Mouse (Mus musculus) CH12.LX (cell line): ENCODE measurements around the gene A230050P20Rik. TPM values are rescaled to one million over a fixed set of nuclear protein-coding genes. Genes with fewer than 3 reads are reported as not detected.

Experiments
- DNase-seq: peaks from one replicate; pipeline ENCODE4 v3.0.0-alpha.2; 2013; ENCODE audit errors: extremely low read depth
- H3K27ac ChIP-seq: 2 replicates; pipeline ENCODE4 v1.5.1; 2012; ENCODE audit warnings: low read depth, mild to moderate bottlenecking, control low read depth, moderate library complexity; ENCODE audit not compliant: insufficient read depth
- H3K27me3 ChIP-seq: replicated peaks from 2 replicates; pipeline ENCODE3; 2012; ENCODE audit warnings: inconsistent platforms
- H3K36me3 ChIP-seq, 2 experiments: replicated peaks in 1 of 2; 2 replicates each; pipeline versions ENCODE3 to v1.6.1; 2012; ENCODE audit warnings: inconsistent platforms in 1 of 2, low read length in 1 of 2, mild to moderate bottlenecking in 1 of 2, mixed read lengths in 1 of 2, moderate library complexity in 1 of 2; ENCODE audit not compliant: control insufficient read depth in 1 of 2, insufficient read depth in 1 of 2
- H3K4me1 ChIP-seq, 2 experiments: 2 replicates each; pipeline ENCODE4 v1.6.1; 2012; ENCODE audit warnings: inconsistent platforms in 1 of 2, moderate library complexity in 1 of 2; ENCODE audit not compliant: insufficient read depth in 2 of 2, control insufficient read depth in 1 of 2
- H3K4me2 ChIP-seq: 2 replicates; pipeline ENCODE4 v1.6.1; 2012; ENCODE audit warnings: low read depth, mild to moderate bottlenecking, control low read depth; ENCODE audit not compliant: poor library complexity, insufficient read depth, severe bottlenecking
- H3K4me3 ChIP-seq, 3 experiments: fragments of 150-350 bp in 1 of 3; sonication (generic) in 1 of 3; replicated peaks in 1 of 3; 2 replicates each; pipeline versions ENCODE3 to v1.5.1; 2011 to 2012; ENCODE audit warnings: low read depth in 2 of 3, low read length in 2 of 3, mild to moderate bottlenecking in 2 of 3, moderate library complexity in 2 of 3, control low read depth in 1 of 3, improper control_type of control experiment in 1 of 3, inconsistent platforms in 1 of 3, mixed read lengths in 1 of 3; ENCODE audit not compliant: poor library complexity in 1 of 3
- H3K79me2 ChIP-seq: replicated peaks from 2 replicates; pipeline ENCODE4 v1.6.1; 2012; ENCODE audit warnings: mild to moderate bottlenecking, moderate library complexity; ENCODE audit not compliant: control insufficient read depth, poor library complexity, insufficient read depth, severe bottlenecking; ENCODE audit errors: extremely low read depth
- H3K9ac ChIP-seq: 2 replicates; pipeline ENCODE4 v1.6.1; 2012; ENCODE audit warnings: low read depth, mild to moderate bottlenecking, control low read depth, moderate library complexity; ENCODE audit not compliant: insufficient read depth
- H3K9me3 ChIP-seq: replicated peaks from 2 replicates; pipeline ENCODE3; 2012; ENCODE audit warnings: low read length, inconsistent platforms, mixed read lengths
- CHD1 ChIP-seq: IDR thresholded peaks from 2 replicates; pipeline ENCODE4 v1.6.1; 2012; ENCODE audit warnings: low read depth, low read length, improper control_type of control experiment, inconsistent platforms
- CTCF ChIP-seq, 2 experiments: IDR thresholded peaks in 1 of 2; conservative IDR thresholded peaks in 1 of 2; 2 replicates each; pipeline ENCODE4 v1.5.1; 2011 to 2012; ENCODE audit warnings: low read depth in 2 of 2, low read length in 2 of 2, improper control_type of control experiment in 1 of 2, inconsistent platforms in 1 of 2, mild to moderate bottlenecking in 1 of 2, moderate library complexity in 1 of 2
- E2F4 ChIP-seq: IDR thresholded peaks from 2 replicates; pipeline ENCODE4 v1.6.1; 2011; ENCODE audit warnings: low read depth, low read length, improper control_type of control experiment; ENCODE audit not compliant: insufficient replicate concordance
- ELF1 ChIP-seq: IDR thresholded peaks from 2 replicates; pipeline ENCODE4 v1.6.1; 2014; ENCODE audit warnings: low read depth, mild to moderate bottlenecking, inconsistent platforms, low read length, improper control_type of control experiment
- EP300 ChIP-seq: IDR thresholded peaks from 2 replicates; pipeline ENCODE4 v1.6.1; 2011; ENCODE audit warnings: low read length, improper control_type of control experiment
- IRF4 ChIP-seq: IDR thresholded peaks from 2 replicates; pipeline ENCODE4 v1.6.1; 2014; ENCODE audit warnings: low read depth, mild to moderate bottlenecking, inconsistent platforms, low read length, improper control_type of control experiment
- KAT2A ChIP-seq: IDR thresholded peaks from 2 replicates; pipeline ENCODE4 v1.6.1; 2012; ENCODE audit warnings: low read length, improper control_type of control experiment, inconsistent platforms; ENCODE audit not compliant: insufficient replicate concordance
- MAFK ChIP-seq: IDR thresholded peaks from 2 replicates; pipeline ENCODE4 v1.6.1; 2011; ENCODE audit warnings: low read length, improper control_type of control experiment; ENCODE audit not compliant: insufficient replicate concordance
- MEF2A ChIP-seq: IDR thresholded peaks from 2 replicates; pipeline ENCODE4 v1.6.1; 2014; ENCODE audit warnings: low read depth, mild to moderate bottlenecking, inconsistent platforms, low read length, improper control_type of control experiment, borderline replicate concordance
- NELFE ChIP-seq: IDR thresholded peaks from 2 replicates; pipeline ENCODE4 v1.6.1; 2011; ENCODE audit warnings: low read depth, low read length, improper control_type of control experiment
- NRF1 ChIP-seq: IDR thresholded peaks from 2 replicates; pipeline ENCODE4 v1.6.1; 2014; ENCODE audit warnings: low read depth, mild to moderate bottlenecking, inconsistent platforms, low read length, improper control_type of control experiment, moderate library complexity
- PAX5 ChIP-seq: IDR thresholded peaks from 2 replicates; pipeline ENCODE4 v1.6.1; 2012; ENCODE audit warnings: low read length, inconsistent platforms, mixed read lengths
- POLR2A ChIP-seq: IDR thresholded peaks from 2 replicates; pipeline ENCODE4 v1.6.1; 2011; ENCODE audit warnings: low read depth, mild to moderate bottlenecking, improper control_type of control experiment, low read length
- SIN3A ChIP-seq: IDR thresholded peaks from 2 replicates; pipeline ENCODE4 v1.6.1; 2012; ENCODE audit warnings: low read length, improper control_type of control experiment, inconsistent platforms
- SMC3 ChIP-seq: IDR thresholded peaks from 2 replicates; pipeline ENCODE4 v1.6.1; 2011; ENCODE audit warnings: low read depth, low read length, improper control_type of control experiment
- USF2 ChIP-seq: conservative IDR thresholded peaks from 2 replicates; pipeline ENCODE4 v1.6.1; 2011; ENCODE audit warnings: low read depth, low read length, improper control_type of control experiment
- ZKSCAN1 ChIP-seq: IDR thresholded peaks from 2 replicates; pipeline ENCODE4 v1.6.1; 2012; ENCODE audit warnings: low read depth, inconsistent platforms, low read length, improper control_type of control experiment, borderline replicate concordance
- ZMIZ1 ChIP-seq: IDR thresholded peaks from 2 replicates; pipeline ENCODE4 v1.6.1; 2012; ENCODE audit warnings: low read depth, mild to moderate bottlenecking, inconsistent platforms, low read length, improper control_type of control experiment
- dilution Hi-C: fragments of 300-500 bp; cut with MboI; formaldehyde crosslinking; loops from 2 replicates; pipeline ENCODE4 v1.14.3; 2020; ENCODE audit warnings: low sequenced_read_pairs; ENCODE audit not compliant: extremely low pct_unique_long_range_greater_than_20kb, extremely low pct_ligation_motif_present
- in situ Hi-C: fragments of 300-500 bp; cut with MboI; formaldehyde crosslinking; loops from 3 replicates; pipeline ENCODE4 v1.14.3; 2019; ENCODE audit warnings: low sequenced_read_pairs, low pct_ligation_motif_present, low pct_unique_long_range_greater_than_20kb, mixed read lengths
- polyA plus RNA-seq: library from polyadenylated mRNA; unstranded; fragments of >175 nt; gene quantifications from 2 replicates; pipeline ENCODE4 v1.2.1, GENCODE M21; 2012; ENCODE audit warnings: low read depth; ENCODE audit not compliant: insufficient read length
- total RNA-seq, 2 experiments: library from RNA; depleted of rRNA; stranded (reverse); fragments of 300-350 nt in 1 of 2; fragments of >200 nt in 1 of 2; gene quantifications; 2 replicates each; pipeline ENCODE4 v1.2.3; 2012 to 2014

A230050P20Rik gene
- total and polyA plus RNA-seq, 3 experiments: 3.3 to 25.2 (median 11.0) TPM

GRCm38 (mm10) chr9:20869246-20869645, 804 bp downstream of the A230050P20Rik start:
- peak overlapping the region; percentile 48 for H3K4me2 ChIP-seq
- peak overlapping the region; percentile 60 to 80 (median 65) for H3K4me3 ChIP-seq
- in situ Hi-C loops (no loop called here), dilution Hi-C loops (no loop called here)
- H3K36me3 ChIP-seq: peaks cover 33 to 35% of the 10 kb centered on the region in 2 experiments
- no peaks in the 10 kb centered on the region for H3K9me3 ChIP-seq
- H3K27me3 ChIP-seq: peaks cover 53% of the 10 kb centered on the region
- no peaks in the 10 kb centered on the region for H3K79me2 ChIP-seq
- peaks cover 0 to 12% of the 10 kb centered on the region in 2 experiments; a peak in 2 of 4 replicates for H3K4me1 ChIP-seq
- H3K9ac ChIP-seq: peak overlapping the region; percentile 77
- no peak overlapping the region for H3K27ac ChIP-seq
- TF ChIP-seq POLR2A (no peak), ELF1 (no peak), USF2 (no peak), NRF1 (no peak), ZKSCAN1 (no peak), PAX5 (no peak), MEF2A (no peak), CTCF (conservative IDR thresholded peaks at IDR 0.05 in 1 of 2, IDR thresholded peaks at IDR 0.05 in 1 of 2; ENCODE audit: low read depth in 2 of 2, low read length in 2 of 2) (no peak), MAFK (no peak), NELFE (no peak), CHD1 (no peak), ZMIZ1 (no peak), E2F4 (no peak), SIN3A (no peak), SMC3 (no peak)
- TF ChIP-seq, all 38 proteins: peak for 0
- DNase-seq: no peak

GRCm38 (mm10) chr9:20870211-20871173, 2.0 kb downstream of the A230050P20Rik start:
- Histone ChIP-seq H3K4me1 (peaks cover 5 to 15% of the 10 kb centered on the region in 2 experiments; a peak in 3 of 4 replicates), H3K27ac (no peak overlapping the region), H3K4me2 (no peak overlapping the region), H3K36me3 (peaks cover 42 to 44% of the 10 kb centered on the region in 2 experiments), H3K79me2 (no peaks in the 10 kb centered on the region), H3K4me3 (no peak overlapping the region), H3K27me3 (peaks cover 51% of the 10 kb centered on the region), H3K9ac (no peak overlapping the region), H3K9me3 (no peaks in the 10 kb centered on the region)
- dilution Hi-C loops: no loop called here
- DNase-seq: no peak
- in situ Hi-C loops: no loop called here
- peak in 1 of 2 experiments; percentile 43; a peak in 2 of 4 replicates for TF ChIP-seq CTCF (conservative IDR thresholded peaks at IDR 0.05 in 1 of 2, IDR thresholded peaks at IDR 0.05 in 1 of 2; ENCODE audit: low read depth in 2 of 2, low read length in 2 of 2)
- TF ChIP-seq SMC3: no peak
- no peak for TF ChIP-seq KAT2A
- no peak for TF ChIP-seq EP300
- no peak for TF ChIP-seq MEF2A
- no peak for TF ChIP-seq IRF4
